Mouse (Mus musculus): ENCODE data around the gene Tsr3. TPM values are rescaled to one million over a fixed set of nuclear protein-coding genes. Genes with fewer than 3 reads are reported as not detected.

The Tsr3 gene
- polyA plus RNA-seq (2014; fragmentation: Nextera tagmentation; extraction: Ambion mirVana) = 25.3 TPM in 2 replicates

DNA sequence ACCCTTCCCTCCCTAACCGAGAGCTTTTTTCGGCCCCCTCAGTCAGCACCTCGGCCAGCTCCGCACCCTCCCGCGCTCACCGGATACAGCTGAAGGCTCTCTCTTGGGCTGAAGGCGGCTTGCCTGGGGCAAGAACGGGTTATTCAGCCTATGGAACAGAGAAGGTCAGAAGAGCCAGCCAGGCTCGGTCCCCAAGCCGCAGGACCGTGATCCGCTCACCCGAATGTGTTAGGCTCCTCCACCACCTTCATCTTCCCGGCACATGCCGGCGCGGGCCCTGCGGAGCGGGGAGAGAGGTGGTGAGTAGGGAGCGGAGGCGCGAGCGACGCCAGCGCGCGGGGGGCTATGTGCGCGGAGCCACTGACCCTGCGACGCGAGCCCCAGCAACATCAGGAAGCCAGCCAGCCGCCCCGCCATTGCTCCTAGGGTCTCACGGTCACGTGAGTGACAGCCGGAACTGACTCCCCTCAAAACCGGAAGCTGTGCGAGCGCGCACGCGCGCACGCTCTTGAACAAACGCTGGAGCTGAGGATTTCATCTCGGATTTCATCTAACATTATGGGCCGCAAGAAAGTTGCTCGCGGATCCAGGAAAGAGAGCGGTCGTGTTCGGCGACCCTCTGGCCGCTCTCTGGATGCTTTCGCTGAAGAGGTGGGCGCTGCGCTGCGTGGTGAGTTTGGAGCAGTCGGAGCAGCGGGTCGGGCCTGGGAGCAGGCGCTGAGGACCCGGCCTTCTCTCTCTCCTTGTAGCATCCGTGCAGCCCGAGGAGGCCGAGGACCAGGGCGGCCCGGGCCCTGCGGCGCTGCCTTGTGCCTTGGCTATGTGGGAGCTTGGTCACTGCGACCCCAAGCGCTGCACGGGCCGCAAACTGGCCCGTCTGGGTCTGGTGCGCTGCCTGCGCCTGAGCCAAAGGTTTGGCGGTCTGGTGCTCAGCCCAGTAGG is at the start of gene Tsr3, which contains the start of gene Gnptg:
Gene Tsr3 (plus strand): TSS at position 476 of the 942 bp plus-strand sequence.
Gene Gnptg (minus strand): TSS at position 430 of the 942 bp plus-strand sequence.
- H3K4me2 ChIP-seq (ENCODE audit: low read length) = peak within 1 kb of the TSS; percentile 73
- ATAC-seq (ENCODE audit: insufficient number of reproducible peaks, insufficient read depth, low FRiP score, low read depth) = peak; percentile 75
- H3K27me3 ChIP-seq (ENCODE audit: control insufficient read depth, insufficient read depth, low read length) = no peaks in the 10 kb centered on the region
- peak within 1 kb of the TSS; percentile 72 to 97 for H3K4me3 ChIP-seq (ENCODE audit: control insufficient read depth in 1 of 2, insufficient read depth in 1 of 2, low read depth in 1 of 2, low read length in 2 of 2)
- WGBS = under 1% methylated on average over 80 of the region's 80 CpGs
- H3K9ac ChIP-seq (ENCODE audit: low read length) = peak within 1 kb of the TSS; percentile 84
- peaks cover 6 to 13% of the 10 kb centered on the region in 2 experiments; a peak in 3 of 4 replicates for H3K4me1 ChIP-seq (ENCODE audit: control insufficient read depth in 2 of 2, insufficient read depth in 2 of 2, low read length in 2 of 2)
- H3K9me3 ChIP-seq (ENCODE audit: control insufficient read depth, low read length) = no peaks in the 10 kb centered on the region
- peaks cover 39% of the 10 kb centered on the region for H3K36me3 ChIP-seq (ENCODE audit: control insufficient read depth, insufficient read depth, low read length)
- peak within 1 kb of the TSS; percentile 40 to 71 for H3K27ac ChIP-seq (replicated peaks in 1 of 2; ENCODE audit: control insufficient read depth in 1 of 2, insufficient read depth in 1 of 2, low read depth in 2 of 2, low read length in 2 of 2)

DNA sequence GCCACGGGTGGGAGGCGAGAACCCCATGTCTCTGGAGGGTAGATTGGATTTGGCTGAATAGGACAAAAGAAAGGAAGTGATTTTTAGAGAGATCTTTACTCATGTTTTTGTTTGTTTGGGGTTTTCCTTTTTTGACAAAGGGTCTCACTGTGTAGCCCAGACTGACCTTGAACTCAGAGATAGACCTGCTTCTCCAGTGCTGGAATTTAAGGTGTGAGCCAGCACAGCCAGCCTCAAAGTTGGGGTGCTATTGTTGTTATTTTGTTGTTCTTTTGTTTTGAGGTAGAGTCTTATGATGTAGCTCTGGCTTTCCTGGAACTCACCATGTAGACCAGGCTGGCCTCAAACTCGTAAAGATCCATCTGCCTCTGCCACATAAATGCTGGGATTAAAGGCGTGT is 37.6 kb upstream of the Tsr3 start:
- ATAC-seq (ENCODE audit: insufficient number of reproducible peaks, insufficient read depth, low FRiP score, low read depth) = no peak
- Histone ChIP-seq H3K9ac (ENCODE audit: low read length) (no peak overlapping the region), H3K36me3 (ENCODE audit: control insufficient read depth, insufficient read depth, low read length) (peaks cover 77% of the 10 kb centered on the region), H3K4me2 (ENCODE audit: low read length) (no peak overlapping the region), H3K4me1 (ENCODE audit: control insufficient read depth in 2 of 2, insufficient read depth in 2 of 2, low read length in 2 of 2) (no peaks in the 10 kb centered on the region), H3K9me3 (ENCODE audit: control insufficient read depth, low read length) (no peaks in the 10 kb centered on the region), H3K4me3 (ENCODE audit: control insufficient read depth in 1 of 2, insufficient read depth in 1 of 2, low read depth in 1 of 2, low read length in 2 of 2) (no peak overlapping the region), H3K27ac (replicated peaks in 1 of 2; ENCODE audit: control insufficient read depth in 1 of 2, insufficient read depth in 1 of 2, low read depth in 2 of 2, low read length in 2 of 2) (no peak overlapping the region), H3K27me3 (ENCODE audit: control insufficient read depth, insufficient read depth, low read length) (no peaks in the 10 kb centered on the region)
- WGBS = 85% methylated on average over 4 of the region's 4 CpGs

DNA sequence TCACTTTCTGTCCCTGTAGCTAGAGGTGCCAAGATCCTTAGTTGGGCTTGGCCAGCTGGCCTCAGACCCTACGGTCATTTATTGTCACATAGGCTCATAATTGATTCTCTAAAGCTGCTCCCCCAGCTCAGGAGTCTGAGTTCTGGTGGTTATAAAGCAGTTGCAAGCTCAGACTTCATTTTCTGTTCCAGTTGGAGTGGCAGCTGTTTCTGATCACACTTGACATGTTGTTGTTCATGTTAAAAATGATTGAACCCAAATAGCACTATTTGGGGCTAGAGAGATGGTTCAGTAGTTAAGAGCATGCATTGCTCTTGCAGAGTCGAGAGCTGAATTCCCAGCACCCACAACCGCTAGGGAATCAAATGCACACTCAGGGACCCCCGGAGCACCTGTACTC is 30.0 kb upstream of the Tsr3 start:
- no peaks in the 10 kb centered on the region for H3K9me3 ChIP-seq (ENCODE audit: control insufficient read depth, low read length)
- H3K27ac ChIP-seq (replicated peaks in 1 of 2; ENCODE audit: control insufficient read depth in 1 of 2, insufficient read depth in 1 of 2, low read depth in 2 of 2, low read length in 2 of 2) = no peak overlapping the region
- no peak overlapping the region for H3K4me2 ChIP-seq (ENCODE audit: low read length)
- ATAC-seq (ENCODE audit: insufficient number of reproducible peaks, insufficient read depth, low FRiP score, low read depth) = no peak
- no peaks in the 10 kb centered on the region for H3K4me1 ChIP-seq (ENCODE audit: control insufficient read depth in 2 of 2, insufficient read depth in 2 of 2, low read length in 2 of 2)
- H3K9ac ChIP-seq (ENCODE audit: low read length) = no peak overlapping the region
- WGBS = 93% methylated on average over 4 of the region's 4 CpGs
- H3K27me3 ChIP-seq (ENCODE audit: control insufficient read depth, insufficient read depth, low read length) = no peaks in the 10 kb centered on the region
- peaks cover 99% of the 10 kb centered on the region for H3K36me3 ChIP-seq (ENCODE audit: control insufficient read depth, insufficient read depth, low read length)
- no peak overlapping the region for H3K4me3 ChIP-seq (ENCODE audit: control insufficient read depth in 1 of 2, insufficient read depth in 1 of 2, low read depth in 1 of 2, low read length in 2 of 2)

DNA sequence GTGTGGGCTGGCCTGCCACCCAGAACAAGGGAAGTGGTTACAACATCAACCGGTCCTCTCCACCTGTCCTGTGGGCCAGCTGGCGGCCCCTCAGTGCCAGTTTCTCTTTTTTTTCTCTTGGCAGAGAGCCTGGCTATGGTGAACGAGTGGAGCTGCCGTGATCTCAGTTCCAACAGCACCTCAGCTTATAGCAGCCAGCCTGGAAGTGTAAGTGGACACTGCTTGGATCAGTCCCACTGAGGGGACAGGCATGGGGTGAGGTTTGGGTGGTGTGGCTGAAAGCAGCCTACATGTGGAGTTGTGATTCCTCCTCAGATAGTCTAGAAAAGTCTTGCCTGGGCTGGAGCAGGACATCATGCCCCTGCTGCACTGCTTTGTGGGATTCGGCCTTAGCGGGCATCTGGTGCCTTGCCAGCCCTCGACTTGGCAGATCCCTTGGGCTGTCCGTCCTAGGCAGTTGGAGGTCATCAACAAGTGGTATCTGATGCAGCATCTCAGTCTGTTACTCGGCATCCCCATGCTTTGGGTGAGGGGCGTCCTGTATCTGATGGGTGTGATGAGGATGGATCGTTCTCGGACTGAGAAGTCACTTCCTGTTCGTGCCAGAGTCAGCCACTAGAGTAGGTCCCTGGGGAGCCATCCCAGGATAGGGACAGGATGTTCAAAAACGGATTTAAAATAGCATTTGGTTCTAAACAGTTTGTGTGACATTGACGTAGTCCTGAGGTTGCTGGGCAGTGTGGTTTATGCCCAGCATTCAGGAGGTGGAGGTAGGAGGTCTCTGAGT is 29.1 kb upstream of the Tsr3 start:
- H3K4me3 ChIP-seq (ENCODE audit: control insufficient read depth in 1 of 2, insufficient read depth in 1 of 2, low read depth in 1 of 2, low read length in 2 of 2) = no peak overlapping the region
- peaks cover 99% of the 10 kb centered on the region for H3K36me3 ChIP-seq (ENCODE audit: control insufficient read depth, insufficient read depth, low read length)
- no peaks in the 10 kb centered on the region for H3K9me3 ChIP-seq (ENCODE audit: control insufficient read depth, low read length)
- H3K4me1 ChIP-seq (ENCODE audit: control insufficient read depth in 2 of 2, insufficient read depth in 2 of 2, low read length in 2 of 2) = no peaks in the 10 kb centered on the region
- 74% methylated on average over 15 of the region's 15 CpGs for WGBS
- no peak overlapping the region for H3K4me2 ChIP-seq (ENCODE audit: low read length)
- ATAC-seq (ENCODE audit: insufficient number of reproducible peaks, insufficient read depth, low FRiP score, low read depth) = no peak
- no peak overlapping the region for H3K9ac ChIP-seq (ENCODE audit: low read length)
- no peaks in the 10 kb centered on the region for H3K27me3 ChIP-seq (ENCODE audit: control insufficient read depth, insufficient read depth, low read length)
- H3K27ac ChIP-seq (replicated peaks in 1 of 2; ENCODE audit: control insufficient read depth in 1 of 2, insufficient read depth in 1 of 2, low read depth in 2 of 2, low read length in 2 of 2) = no peak overlapping the region

DNA sequence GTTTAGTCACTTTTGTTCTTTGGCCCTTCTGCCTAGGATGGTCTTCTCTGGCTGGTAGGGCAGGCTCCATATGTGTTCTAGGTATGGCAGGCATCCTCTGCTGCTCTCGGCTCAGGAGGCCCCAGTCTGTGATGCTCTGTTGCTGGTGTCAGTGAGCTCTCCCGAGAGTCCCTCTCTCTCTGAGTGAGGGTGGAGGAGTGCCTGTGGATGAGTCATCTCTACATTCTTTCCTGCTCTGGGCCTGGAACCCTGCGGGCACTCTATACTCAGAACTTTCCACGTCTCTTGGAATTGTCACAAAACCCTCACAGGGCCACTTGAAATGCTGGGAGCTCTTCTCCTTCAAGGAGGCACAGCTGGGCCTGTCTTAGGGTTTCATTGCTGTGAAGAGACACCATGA is 28.3 kb upstream of the Tsr3 start:
- Histone ChIP-seq H3K9ac (ENCODE audit: low read length) (no peak overlapping the region), H3K27me3 (ENCODE audit: control insufficient read depth, insufficient read depth, low read length) (no peaks in the 10 kb centered on the region), H3K4me1 (ENCODE audit: control insufficient read depth in 2 of 2, insufficient read depth in 2 of 2, low read length in 2 of 2) (no peaks in the 10 kb centered on the region), H3K27ac (replicated peaks in 1 of 2; ENCODE audit: control insufficient read depth in 1 of 2, insufficient read depth in 1 of 2, low read depth in 2 of 2, low read length in 2 of 2) (no peak overlapping the region), H3K9me3 (ENCODE audit: control insufficient read depth, low read length) (no peaks in the 10 kb centered on the region), H3K36me3 (ENCODE audit: control insufficient read depth, insufficient read depth, low read length) (peaks cover 100% of the 10 kb centered on the region), H3K4me2 (ENCODE audit: low read length) (no peak overlapping the region), H3K4me3 (ENCODE audit: control insufficient read depth in 1 of 2, insufficient read depth in 1 of 2, low read depth in 1 of 2, low read length in 2 of 2) (no peak overlapping the region)
- no peak for ATAC-seq (ENCODE audit: insufficient number of reproducible peaks, insufficient read depth, low FRiP score, low read depth)
- WGBS = 64% methylated on average over 4 of the region's 4 CpGs

DNA sequence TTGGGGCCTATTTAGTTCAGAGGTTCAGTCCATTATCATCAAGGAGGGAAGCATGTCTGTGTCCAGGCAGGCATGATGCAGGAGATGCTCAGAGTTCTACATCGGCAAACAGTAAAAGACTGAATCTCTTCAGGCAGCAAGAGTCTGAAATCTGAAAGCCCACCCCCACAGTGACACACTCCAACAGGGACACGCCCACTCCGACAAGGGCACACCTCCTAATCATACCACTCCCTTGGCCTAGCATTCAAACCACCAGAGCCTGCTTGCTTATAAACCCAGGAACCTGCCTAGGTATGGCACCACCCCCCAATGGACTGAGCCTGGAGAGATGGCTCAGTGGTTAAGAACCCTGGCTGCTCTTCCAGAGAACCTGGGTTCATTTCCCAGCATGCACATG is 24.5 kb upstream of the Tsr3 start:
- WGBS = 88% methylated on average over 3 of the region's 3 CpGs
- Histone ChIP-seq H3K4me1 (ENCODE audit: control insufficient read depth in 2 of 2, insufficient read depth in 2 of 2, low read length in 2 of 2) (no peaks in the 10 kb centered on the region), H3K27ac (replicated peaks in 1 of 2; ENCODE audit: control insufficient read depth in 1 of 2, insufficient read depth in 1 of 2, low read depth in 2 of 2, low read length in 2 of 2) (no peak overlapping the region), H3K9ac (ENCODE audit: low read length) (no peak overlapping the region), H3K4me2 (ENCODE audit: low read length) (no peak overlapping the region), H3K4me3 (ENCODE audit: control insufficient read depth in 1 of 2, insufficient read depth in 1 of 2, low read depth in 1 of 2, low read length in 2 of 2) (no peak overlapping the region), H3K27me3 (ENCODE audit: control insufficient read depth, insufficient read depth, low read length) (no peaks in the 10 kb centered on the region), H3K9me3 (ENCODE audit: control insufficient read depth, low read length) (no peaks in the 10 kb centered on the region), H3K36me3 (ENCODE audit: control insufficient read depth, insufficient read depth, low read length) (peaks cover 85% of the 10 kb centered on the region)
- ATAC-seq (ENCODE audit: insufficient number of reproducible peaks, insufficient read depth, low FRiP score, low read depth) = no peak

DNA sequence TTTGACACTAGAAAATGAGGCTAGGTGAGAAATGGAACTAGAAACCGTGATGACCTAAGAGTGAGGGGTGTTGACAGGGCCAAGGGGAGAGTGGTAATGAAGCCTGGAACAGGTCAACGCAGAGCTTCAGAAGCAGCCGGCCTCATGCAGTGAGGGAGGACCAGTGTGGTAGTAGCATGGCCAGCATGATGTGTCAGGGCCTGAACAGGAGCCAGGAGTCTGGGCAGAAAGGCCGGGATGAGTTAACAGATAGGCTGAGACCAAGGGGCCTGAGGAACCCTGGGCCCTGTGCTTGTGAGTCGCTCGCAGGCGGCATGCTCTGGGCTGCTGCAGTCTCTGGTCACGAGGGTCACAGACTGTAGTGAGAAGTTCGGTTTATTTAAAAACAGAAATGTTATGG is 21.0 kb upstream of the Tsr3 start:
- 81% methylated on average over 9 of the region's 9 CpGs for WGBS
- Histone ChIP-seq H3K4me3 (ENCODE audit: control insufficient read depth in 1 of 2, insufficient read depth in 1 of 2, low read depth in 1 of 2, low read length in 2 of 2) (no peak overlapping the region), H3K4me2 (ENCODE audit: low read length) (no peak overlapping the region), H3K27ac (replicated peaks in 1 of 2; ENCODE audit: control insufficient read depth in 1 of 2, insufficient read depth in 1 of 2, low read depth in 2 of 2, low read length in 2 of 2) (no peak overlapping the region), H3K36me3 (ENCODE audit: control insufficient read depth, insufficient read depth, low read length) (peaks cover 49% of the 10 kb centered on the region), H3K9ac (ENCODE audit: low read length) (no peak overlapping the region), H3K9me3 (ENCODE audit: control insufficient read depth, low read length) (no peaks in the 10 kb centered on the region), H3K27me3 (ENCODE audit: control insufficient read depth, insufficient read depth, low read length) (no peaks in the 10 kb centered on the region), H3K4me1 (ENCODE audit: control insufficient read depth in 2 of 2, insufficient read depth in 2 of 2, low read length in 2 of 2) (peaks cover 2 to 13% of the 10 kb centered on the region in 2 experiments; a peak in 3 of 4 replicates)
- no peak for ATAC-seq (ENCODE audit: insufficient number of reproducible peaks, insufficient read depth, low FRiP score, low read depth)
